Comparison of ENCODE assay signal across 12 mouse cellular contexts in genomic region chr7:49351596-49352258, GRCm38 (mm10).
DNase-seq lines count a peak whose midpoint lies in the region; ATAC-seq lines count a peak whose summit lies in the region.
"Had no signal": no experiment of that assay in that cellular context is flagged by ENCODE, and none has a peak within 500 bp of the region (broad histone marks: within the 10 kb centered on the region; RNA-seq: fewer than 3 reads in every experiment).

No protein-coding gene starts in this region.

- H3K9ac ChIP-seq in forebrain, embryonic 11.5 days (ENCODE audit: low read length) = no peak overlapping the region
- H3K9ac ChIP-seq in forebrain, embryonic 15.5 days (replicated peaks) = no peak overlapping the region
- no peak overlapping the region for H3K9ac ChIP-seq in lung, embryonic 16.5 days (ENCODE audit: low read length)
- no peak overlapping the region for H3K9ac ChIP-seq in intestine, embryonic 15.5 days
- no peak overlapping the region for H3K9ac ChIP-seq in stomach, embryonic 14.5 days (replicated peaks; ENCODE audit: low read depth, low read length)

- DNase-seq in forebrain, embryonic 11.5 days (ENCODE audit: low spot score) = no peak
- DNase-seq in lung, postnatal 14 days = no peak
- no peak for DNase-seq in retina, postnatal 1 day
- DNase-seq in embryo, embryonic 10.5 days (ENCODE audit: low spot score) = no peak
- DNase-seq: kidney, adult 11 months; thymus, postnatal 36 days had no signal

- 0 out of 2 replicates have a peak, but pooled peaks have one; percentile 43 for ATAC-seq in forebrain, embryonic 11.5 days (replicated peaks; ENCODE audit: low FRiP score)
- no peak for ATAC-seq in forebrain, embryonic 15.5 days (replicated peaks)
- peak; percentile 57 for ATAC-seq in lung, embryonic 16.5 days (ENCODE audit: low read depth)
- ATAC-seq in intestine, embryonic 15.5 days = peak; percentile 37; the same call in 1 of the 2 replicates
- peak; percentile 69 for ATAC-seq in stomach, embryonic 14.5 days (ENCODE audit: insufficient number of reproducible peaks, insufficient read depth, low FRiP score, low read depth)

- H3K4me1 ChIP-seq in forebrain, embryonic 11.5 days (replicated peaks; ENCODE audit: control insufficient read depth, insufficient read depth, low read length) = peaks cover 3% of the 10 kb centered on the region; the same call in 1 of the 2 replicates
- peaks cover 24% of the 10 kb centered on the region for H3K4me1 ChIP-seq in forebrain, embryonic 15.5 days
- no peaks in the 10 kb centered on the region for H3K4me1 ChIP-seq in lung, embryonic 16.5 days (replicated peaks; ENCODE audit: control insufficient read depth, insufficient read depth, low read length)
- H3K4me1 ChIP-seq in intestine, embryonic 15.5 days (replicated peaks) = no peaks in the 10 kb centered on the region
- H3K4me1 ChIP-seq in stomach, embryonic 14.5 days (ENCODE audit: control insufficient read depth, insufficient read depth, low read length) = no peaks in the 10 kb centered on the region
- H3K4me1 ChIP-seq: heart, embryonic 10.5 days had no signal

- H3K27ac ChIP-seq in forebrain, embryonic 11.5 days (ENCODE audit: low read depth, low read length) = no peak overlapping the region
- H3K27ac ChIP-seq in forebrain, embryonic 15.5 days (replicated peaks) = no peak overlapping the region
- no peak overlapping the region for H3K27ac ChIP-seq in lung, embryonic 16.5 days (ENCODE audit: low read length)
- H3K27ac ChIP-seq in intestine, embryonic 15.5 days = no peak overlapping the region
- no peak overlapping the region for H3K27ac ChIP-seq in stomach, embryonic 14.5 days (ENCODE audit: low read length)
- H3K27ac ChIP-seq: heart, embryonic 10.5 days; left cerebral cortex, adult 2 months had no signal

- no peaks in the 10 kb centered on the region for H3K9me3 ChIP-seq in forebrain, embryonic 11.5 days (ENCODE audit: control insufficient read depth, low read length)
- H3K9me3 ChIP-seq in forebrain, embryonic 15.5 days = no peaks in the 10 kb centered on the region
- H3K9me3 ChIP-seq in lung, embryonic 16.5 days (ENCODE audit: control insufficient read depth, low read length) = no peaks in the 10 kb centered on the region
- H3K9me3 ChIP-seq in intestine, embryonic 15.5 days = no peaks in the 10 kb centered on the region
- H3K9me3 ChIP-seq in stomach, embryonic 14.5 days (ENCODE audit: control insufficient read depth, low read depth, low read length) = no peaks in the 10 kb centered on the region
- H3K9me3 ChIP-seq: heart, embryonic 10.5 days had no signal

- WGBS in forebrain, embryonic 11.5 days = 38% methylated on average over 11 of the region's 11 CpGs
- 28% methylated on average over 11 of the region's 11 CpGs for WGBS in forebrain, embryonic 15.5 days
- WGBS in lung, embryonic 16.5 days = 41% methylated on average over 11 of the region's 11 CpGs
- WGBS in intestine, embryonic 15.5 days = 61% methylated on average over 11 of the region's 11 CpGs
- 63% methylated on average over 11 of the region's 11 CpGs for WGBS in stomach, embryonic 14.5 days

- no peak overlapping the region for H3K4me2 ChIP-seq in forebrain, embryonic 11.5 days (ENCODE audit: low read depth, low read length, severe bottlenecking)
- H3K4me2 ChIP-seq in forebrain, embryonic 15.5 days (replicated peaks) = no peak overlapping the region
- H3K4me2 ChIP-seq in lung, embryonic 16.5 days (ENCODE audit: low read depth, low read length) = no peak overlapping the region
- no peak overlapping the region for H3K4me2 ChIP-seq in intestine, embryonic 15.5 days (replicated peaks)
- H3K4me2 ChIP-seq in stomach, embryonic 14.5 days (replicated peaks; ENCODE audit: low read depth, low read length) = no peak overlapping the region

- no peaks in the 10 kb centered on the region for H3K27me3 ChIP-seq in forebrain, embryonic 11.5 days (ENCODE audit: control insufficient read depth, insufficient read depth, low read length)
- H3K27me3 ChIP-seq in forebrain, embryonic 15.5 days = 0 out of 2 replicates have a peak, but pooled peaks cover 2% of the 10 kb centered on the region
- H3K27me3 ChIP-seq in lung, embryonic 16.5 days (ENCODE audit: control insufficient read depth, insufficient read depth, low read depth, low read length) = no peaks in the 10 kb centered on the region
- no peaks in the 10 kb centered on the region for H3K27me3 ChIP-seq in intestine, embryonic 15.5 days (replicated peaks)
- no peaks in the 10 kb centered on the region for H3K27me3 ChIP-seq in stomach, embryonic 14.5 days (ENCODE audit: control insufficient read depth, insufficient read depth, low read length)

- no peaks in the 10 kb centered on the region for H3K36me3 ChIP-seq in forebrain, embryonic 11.5 days (ENCODE audit: control insufficient read depth, insufficient read depth, low read length)
- H3K36me3 ChIP-seq in forebrain, embryonic 15.5 days = no peaks in the 10 kb centered on the region
- no peaks in the 10 kb centered on the region for H3K36me3 ChIP-seq in lung, embryonic 16.5 days (ENCODE audit: control insufficient read depth, insufficient read depth, low read length)
- no peaks in the 10 kb centered on the region for H3K36me3 ChIP-seq in intestine, embryonic 15.5 days
- no peaks in the 10 kb centered on the region for H3K36me3 ChIP-seq in stomach, embryonic 14.5 days (ENCODE audit: control insufficient read depth, insufficient read depth, low read length)
- H3K36me3 ChIP-seq: heart, embryonic 10.5 days had no signal

- no peak overlapping the region for H3K4me3 ChIP-seq in forebrain, embryonic 11.5 days (ENCODE audit: low read depth, low read length)
- no peak overlapping the region for H3K4me3 ChIP-seq in forebrain, embryonic 15.5 days
- H3K4me3 ChIP-seq in lung, embryonic 16.5 days (ENCODE audit: low read length) = no peak overlapping the region
- H3K4me3 ChIP-seq in intestine, embryonic 15.5 days (replicated peaks) = no peak overlapping the region
- no peak overlapping the region for H3K4me3 ChIP-seq in stomach, embryonic 14.5 days (ENCODE audit: low read depth, low read length)
- H3K4me3 ChIP-seq: heart, embryonic 10.5 days; left cerebral cortex, adult 2 months had no signal
